Mouse (Mus musculus): ENCODE measurements around the gene Spata13.

DNA sequence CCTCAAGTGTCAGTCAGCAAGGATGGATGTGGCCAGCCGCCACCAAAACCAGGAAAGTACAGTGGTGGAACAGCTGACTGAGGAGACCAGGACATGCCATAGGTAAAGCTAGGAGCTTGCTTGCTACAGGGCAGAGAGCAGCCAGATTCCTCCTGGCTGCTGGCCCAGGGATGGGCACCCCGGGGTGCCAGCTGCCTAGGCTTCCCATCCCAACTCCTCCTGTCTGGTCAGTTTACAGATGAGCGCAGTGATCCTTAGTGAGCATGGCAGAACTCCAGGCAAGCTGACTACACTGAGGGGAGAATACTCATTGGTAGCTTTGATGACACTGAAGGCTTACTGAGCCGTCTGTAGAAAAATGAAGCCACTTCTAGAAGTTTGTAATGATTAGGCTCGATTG is 101.4 kb downstream of the Spata13 start:
- TF ChIP-seq CTCF (IDR thresholded peaks at IDR 0.05; ENCODE audit: low read depth) (no peak), EP300 (IDR thresholded peaks at IDR 0.05; ENCODE audit: low read depth) (no peak)
